Mouse (Mus musculus) megakaryocyte, embryonic 14.5 days (primary cell): Measurements from ENCODE around the gene Olfr521.

Source experiments
- FLI1 ChIP-seq: IDR thresholded peaks from 2 replicates; pipeline ENCODE4 v1.6.1; 2012; ENCODE audit warnings: low read length, inconsistent platforms, mixed read lengths
- GATA1 ChIP-seq: IDR thresholded peaks from 3 replicates; pipeline ENCODE4 v1.6.1; 2012; ENCODE audit warnings: mixed read lengths, low read length, inconsistent platforms, borderline replicate concordance

- TF ChIP-seq GATA1 (no peak), FLI1 (no peak)
Observed at GRCm38 (mm10) chr7:99785553-99785952, 22.2 kb downstream of the Olfr521 start.
